Mouse (Mus musculus) ES-E14 (cell line): ENCODE data around the gene Dbn1.

Source experiments
- CHD2 ChIP-seq: IDR thresholded peaks from 2 replicates; pipeline ENCODE4 v1.6.1; 2014; ENCODE audit warnings: mild to moderate bottlenecking, low read depth, low read length, inconsistent platforms
- HCFC1 ChIP-seq: IDR thresholded peaks from 2 replicates; pipeline ENCODE4 v1.6.1; 2012; ENCODE audit warnings: low read length, inconsistent platforms, borderline replicate concordance; ENCODE audit not compliant: insufficient read depth
- MAFK ChIP-seq: IDR thresholded peaks from 2 replicates; pipeline ENCODE4 v1.6.1; 2014; ENCODE audit warnings: mild to moderate bottlenecking, low read depth, low read length, inconsistent platforms; ENCODE audit not compliant: insufficient read depth
- ZC3H11A ChIP-seq: IDR thresholded peaks from 2 replicates; pipeline ENCODE4 v1.6.1; 2012; ENCODE audit warnings: low read depth, mild to moderate bottlenecking, inconsistent platforms, low read length, borderline replicate concordance
- ZNF384 ChIP-seq: IDR thresholded peaks from 2 replicates; pipeline ENCODE4 v1.6.1; 2012; ENCODE audit warnings: low read depth, low read length, inconsistent platforms

- TF ChIP-seq CHD2: no peak
- no peak for TF ChIP-seq MAFK
- TF ChIP-seq ZC3H11A: no peak
- no peak for TF ChIP-seq HCFC1
- TF ChIP-seq ZNF384: no peak
These were observed 37.4 kb downstream of the Dbn1 start for GRCm38 (mm10) chr13:55450511-55450980.
